Mouse (Mus musculus): Measurements from ENCODE around the gene Svs5.

The Svs5 gene

DNA sequence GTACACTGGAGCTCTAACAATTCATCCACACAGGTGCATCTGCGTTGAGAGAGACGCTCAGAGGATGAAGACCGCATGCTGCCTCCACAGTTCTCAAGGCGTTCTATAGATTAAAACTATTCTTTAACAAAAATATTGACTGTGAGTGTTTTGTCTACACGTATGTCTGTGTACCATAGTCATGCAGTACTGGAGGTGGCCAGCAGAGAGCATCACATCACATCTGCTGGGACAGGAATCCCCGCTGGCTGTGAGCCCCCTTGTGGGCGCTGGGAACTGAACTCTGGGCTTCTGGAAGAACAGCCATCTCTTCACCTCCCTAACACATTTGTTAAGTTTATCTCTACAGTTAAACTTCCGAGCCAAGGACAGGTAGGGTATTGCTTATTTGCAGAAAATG lies 49.2 kb downstream of the Svs5 start:
- peak; percentile 52 for DNase-seq (ENCODE audit: low read depth)

DNA sequence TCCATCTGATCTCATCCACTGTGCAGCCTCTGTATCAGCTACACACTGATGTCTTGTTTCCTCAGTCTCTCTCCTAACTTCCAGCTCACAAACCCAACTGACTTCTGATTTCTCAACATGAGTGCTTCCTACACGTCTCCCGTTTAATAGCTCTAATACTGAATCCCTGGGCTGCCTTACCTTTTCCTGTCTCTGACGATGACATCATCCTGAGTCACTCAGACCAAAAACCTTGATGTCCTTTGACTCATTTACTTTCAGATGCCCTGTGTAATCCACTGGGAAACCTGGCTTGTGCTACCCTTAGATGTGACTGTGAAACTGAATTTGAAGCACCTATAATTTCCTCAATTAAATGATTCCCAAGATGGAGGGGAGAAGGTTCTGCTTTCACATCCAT lies 50.4 kb downstream of the Svs5 start:
- no peak for DNase-seq (ENCODE audit: low read depth)
